Mouse (Mus musculus) splenic B cell, adult 2 months (primary cell): ENCODE measurements around the gene Scgb2a2.
"Not testable (repeated sequence)": the region's sequence is repeated elsewhere in the genome, so short reads cannot be mapped to it uniquely, and the experiment has no call there.

Experiments used
- DNase-seq: peaks from one replicate; pipeline ENCODE4 v3.0.0-alpha.2; 2011; ENCODE audit warnings: low read depth, low spot score
- H3K27me3 ChIP-seq: 2 replicates; pipeline ENCODE4 v1.6.1; 2012; ENCODE audit warnings: mild to moderate bottlenecking, low read length, moderate library complexity, mixed read lengths; ENCODE audit not compliant: control insufficient read depth, poor library complexity, insufficient read depth, severe bottlenecking
- H3K36me3 ChIP-seq: 2 replicates; pipeline ENCODE4 v1.6.1; 2012; ENCODE audit warnings: mild to moderate bottlenecking, low read length, moderate library complexity, mixed read lengths; ENCODE audit not compliant: control insufficient read depth, poor library complexity, insufficient read depth, severe bottlenecking

The Scgb2a2 gene

DNA sequence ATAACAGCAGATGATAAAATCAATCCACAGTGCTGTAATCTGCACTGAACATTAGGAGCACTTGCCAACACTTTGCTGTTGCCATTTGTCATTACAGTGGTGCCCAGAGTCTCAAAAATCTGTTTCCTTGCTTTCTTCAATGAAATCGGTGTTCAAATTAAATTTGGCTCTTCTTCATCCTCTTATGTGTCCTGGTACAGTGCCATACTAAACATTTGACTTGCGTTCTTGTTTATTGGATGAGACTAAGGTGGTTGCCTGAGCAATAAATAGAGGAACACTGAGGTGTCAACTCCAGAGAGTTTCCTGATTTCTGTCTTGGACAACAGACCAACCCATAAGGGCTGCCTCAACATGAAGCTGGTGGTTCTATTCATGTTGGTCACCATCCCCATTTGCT, at the start of gene Scgb2a2:
Gene Scgb2a2, plus strand, starts transcription at position 301 of the 400 bp plus-strand sequence.
- Histone ChIP-seq H3K27me3 (no peaks in the 10 kb centered on the region), H3K36me3 (no peaks in the 10 kb centered on the region)
- DNase-seq = no peak

DNA sequence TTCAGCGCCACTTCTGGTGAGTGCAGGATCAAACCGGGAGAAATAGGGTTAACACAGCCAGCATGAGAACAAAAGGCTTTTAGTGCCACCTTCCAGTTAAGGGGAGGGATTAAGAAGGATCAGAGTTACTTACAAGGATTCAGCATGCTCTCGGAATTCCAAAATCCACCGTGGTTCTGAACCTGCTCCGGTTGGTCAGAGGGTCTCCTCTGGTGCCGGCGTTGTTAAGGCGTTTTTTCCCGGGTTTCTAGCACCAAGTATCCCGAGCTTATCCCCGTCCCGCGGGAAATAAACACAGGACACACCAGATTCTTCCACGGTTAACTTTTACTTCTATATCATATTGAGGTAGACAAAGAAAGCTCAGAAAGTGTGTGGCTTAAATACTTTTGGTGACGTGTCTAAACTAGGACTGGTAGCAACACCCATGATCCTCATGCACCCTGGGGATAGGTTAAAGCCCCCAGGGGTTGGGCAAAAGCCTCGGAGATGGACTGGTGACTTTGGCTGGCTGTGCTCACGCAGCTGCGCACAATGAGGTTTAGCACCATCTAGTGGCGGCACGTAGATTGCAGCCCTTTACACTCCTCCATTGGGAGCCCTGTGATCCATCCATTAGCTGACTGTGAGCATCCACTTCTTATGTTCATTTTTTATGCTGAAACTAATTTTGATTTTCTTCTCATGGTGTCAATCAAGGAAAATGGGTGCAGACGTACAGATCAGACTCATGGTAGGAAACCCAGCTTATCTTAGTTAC, 10.6 kb upstream of the Scgb2a2 start:
- not testable (repeated sequence) for H3K36me3 ChIP-seq, DNase-seq, H3K27me3 ChIP-seq

DNA sequence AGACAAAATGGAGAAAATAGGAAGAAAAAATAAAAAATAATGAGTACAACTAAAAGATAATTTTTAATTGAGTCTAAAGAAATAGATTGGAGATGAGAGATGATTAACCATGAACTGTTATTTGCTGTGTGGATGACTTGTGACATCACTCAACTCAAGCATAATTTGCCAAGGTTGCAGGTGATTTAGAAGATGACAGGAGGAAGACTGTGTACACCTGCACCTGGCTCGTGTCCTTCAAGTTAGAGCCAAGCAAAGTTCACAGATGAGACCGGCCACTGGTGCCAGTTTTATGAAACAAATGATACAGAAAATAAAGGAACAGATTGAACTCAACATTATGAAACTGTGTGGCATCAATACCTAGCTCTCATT, 10.0 kb upstream of the Scgb2a2 start:
- no peaks in the 10 kb centered on the region for H3K36me3 ChIP-seq
- H3K27me3 ChIP-seq = no peaks in the 10 kb centered on the region
- DNase-seq = no peak

DNA sequence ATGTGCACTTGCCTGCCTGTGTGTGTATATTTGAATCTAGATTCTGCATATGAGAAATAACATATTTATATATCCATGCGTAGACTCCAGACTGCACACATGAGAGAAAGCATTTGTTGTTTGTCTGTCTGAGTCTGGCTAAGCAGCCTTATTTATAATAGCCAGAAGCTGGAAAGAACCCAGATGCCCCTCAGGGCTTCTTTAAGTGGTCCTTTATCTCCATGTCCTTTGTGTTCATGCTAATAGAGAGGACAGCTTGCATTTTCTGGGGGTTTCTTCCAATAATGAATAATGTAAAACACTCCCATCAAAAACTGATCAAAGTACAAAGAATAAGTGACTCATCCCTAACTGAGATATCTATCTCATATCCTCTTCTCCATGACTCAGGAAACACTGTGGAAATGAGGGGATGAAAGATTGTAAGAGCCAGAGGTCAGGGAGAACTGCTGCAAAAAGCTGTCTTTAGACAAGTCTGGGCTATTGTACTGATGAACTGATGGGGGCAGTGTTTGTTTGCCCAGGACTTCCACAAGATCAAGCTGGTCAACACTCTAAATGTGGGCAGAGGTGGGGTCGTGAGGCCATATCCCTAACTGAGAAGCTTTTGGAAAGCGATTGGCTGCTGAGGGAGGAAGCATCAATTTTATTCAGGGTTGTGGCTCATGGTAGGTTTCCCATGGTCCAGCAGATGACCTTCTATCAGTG, 2.2 kb downstream of the Scgb2a2 start:
- H3K27me3 ChIP-seq, DNase-seq: not testable (repeated sequence)

DNA sequence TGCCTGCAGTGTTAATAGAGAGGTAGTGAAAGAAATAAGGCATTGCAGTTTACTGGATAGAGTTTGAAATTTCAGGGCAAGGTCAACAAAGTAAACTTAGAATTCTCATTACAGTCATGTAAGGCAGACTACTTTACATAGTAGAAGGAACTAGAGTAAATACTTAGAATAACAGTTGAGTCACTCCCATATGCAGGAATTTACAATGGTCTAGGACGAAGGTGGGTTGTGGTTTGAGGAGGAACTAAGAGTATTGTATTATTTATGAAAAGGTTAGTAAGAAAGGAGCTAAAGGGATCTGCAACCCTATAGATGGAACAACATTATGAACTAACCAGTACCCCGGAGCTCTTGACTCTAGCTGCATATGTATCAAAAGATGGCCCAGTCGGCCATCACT, 13.5 kb downstream of the Scgb2a2 start:
- not testable (repeated sequence) for H3K27me3 ChIP-seq, H3K36me3 ChIP-seq, DNase-seq

More for the DNA sequence above, 2.2 kb downstream of the Scgb2a2 start:
- H3K36me3 ChIP-seq = not testable (repeated sequence)

DNA sequence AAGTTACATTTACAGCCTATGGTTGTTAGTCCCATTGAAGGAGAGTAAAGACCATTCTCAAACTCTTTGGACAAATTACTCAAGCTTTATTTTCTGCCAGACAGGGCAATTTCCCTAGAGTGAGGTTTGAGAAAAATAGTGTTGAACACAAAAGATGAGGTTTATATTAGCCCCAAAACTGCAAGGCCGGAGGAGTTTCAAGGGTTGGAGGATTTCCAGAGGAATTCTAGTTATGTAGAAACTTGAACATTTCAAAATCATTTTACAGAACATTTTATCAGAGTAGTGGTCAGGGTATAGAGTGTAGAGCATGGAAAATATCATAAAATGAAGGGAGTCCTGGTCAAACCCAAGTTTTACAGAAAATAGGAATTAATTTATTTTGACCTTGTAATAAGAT, 17.5 kb downstream of the Scgb2a2 start:
- H3K36me3 ChIP-seq = no peaks in the 10 kb centered on the region
- DNase-seq = no peak

DNA sequence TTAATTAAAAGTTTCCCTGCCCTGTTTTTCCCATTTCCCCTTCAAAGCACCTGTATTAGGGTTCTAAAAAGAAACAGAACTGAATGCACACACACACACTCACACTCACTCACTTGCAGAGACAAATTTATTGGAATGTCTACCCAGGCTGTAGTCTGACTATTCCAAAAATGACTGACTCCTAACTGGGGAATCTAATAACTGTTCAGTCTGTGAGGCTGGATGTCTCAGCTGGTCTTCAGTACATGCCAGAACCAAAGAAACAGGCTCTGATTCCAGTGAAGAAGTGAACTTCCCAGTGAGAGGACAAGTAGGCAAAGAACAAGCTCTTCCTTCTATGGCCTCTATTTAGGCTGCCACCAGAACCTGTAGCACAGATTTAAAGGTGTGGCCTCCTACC, 18.1 kb downstream of the Scgb2a2 start:
- no peaks in the 10 kb centered on the region for H3K27me3 ChIP-seq
- H3K36me3 ChIP-seq = no peaks in the 10 kb centered on the region
- no peak for DNase-seq

More for the DNA sequence above, 17.5 kb downstream of the Scgb2a2 start:
- H3K27me3 ChIP-seq = no peaks in the 10 kb centered on the region

DNA sequence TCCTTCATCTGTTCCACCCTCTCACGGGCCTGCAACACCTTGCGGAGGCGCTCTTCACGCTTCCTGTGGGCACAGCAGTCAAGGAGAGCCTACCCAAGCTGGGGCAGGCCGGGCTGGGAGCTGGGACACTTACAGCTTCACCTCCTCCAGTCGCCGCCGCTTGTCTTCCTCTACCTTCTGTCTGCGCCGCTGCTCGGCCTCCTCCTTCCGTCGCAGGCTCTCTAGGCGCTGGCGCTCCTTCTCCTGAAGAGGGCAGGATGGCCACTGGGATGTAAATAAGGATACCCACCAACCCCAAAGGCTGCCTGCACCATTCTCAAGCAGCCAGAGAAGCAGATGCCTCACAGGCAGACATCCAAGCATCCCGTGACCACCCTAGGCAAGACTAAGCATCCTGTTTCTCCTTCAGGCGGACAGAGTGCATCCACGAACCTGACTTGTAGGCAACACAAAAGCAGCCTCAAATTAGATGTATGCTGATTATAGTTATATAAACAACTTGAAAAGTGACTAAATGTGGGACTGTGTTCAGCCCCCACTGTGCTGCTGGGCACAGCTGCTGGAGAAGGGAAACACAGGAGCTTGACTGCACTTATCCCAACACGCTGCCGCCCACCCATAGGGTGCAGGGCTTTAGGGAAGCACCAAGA, 30.9 kb downstream of the Scgb2a2 start:
- peaks cover 8% of the 10 kb centered on the region for H3K36me3 ChIP-seq
- no peak for DNase-seq
- no peaks in the 10 kb centered on the region for H3K27me3 ChIP-seq

DNA sequence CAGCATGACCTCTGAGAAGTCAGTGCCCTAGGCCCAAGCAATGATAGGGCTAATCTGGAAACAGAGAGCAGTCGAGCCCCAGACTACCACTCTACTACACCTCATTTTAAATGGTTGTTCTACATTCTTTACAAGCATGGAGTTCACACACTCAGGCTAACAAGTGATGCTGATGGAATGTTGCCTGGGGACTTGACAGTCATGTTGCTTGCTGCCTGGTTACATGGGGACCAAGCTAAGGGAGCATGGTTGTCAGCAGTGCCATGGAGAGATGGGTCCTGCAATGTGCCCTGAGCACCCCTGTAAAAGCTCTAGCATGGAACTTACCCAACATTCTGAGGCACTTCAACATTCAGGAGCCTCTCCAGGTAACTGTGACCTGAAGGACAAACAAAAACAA, 39.0 kb downstream of the Scgb2a2 start:
- no peaks in the 10 kb centered on the region; the same call in none of the 2 replicates for H3K36me3 ChIP-seq
- no peak for DNase-seq
- H3K27me3 ChIP-seq = no peaks in the 10 kb centered on the region

DNA sequence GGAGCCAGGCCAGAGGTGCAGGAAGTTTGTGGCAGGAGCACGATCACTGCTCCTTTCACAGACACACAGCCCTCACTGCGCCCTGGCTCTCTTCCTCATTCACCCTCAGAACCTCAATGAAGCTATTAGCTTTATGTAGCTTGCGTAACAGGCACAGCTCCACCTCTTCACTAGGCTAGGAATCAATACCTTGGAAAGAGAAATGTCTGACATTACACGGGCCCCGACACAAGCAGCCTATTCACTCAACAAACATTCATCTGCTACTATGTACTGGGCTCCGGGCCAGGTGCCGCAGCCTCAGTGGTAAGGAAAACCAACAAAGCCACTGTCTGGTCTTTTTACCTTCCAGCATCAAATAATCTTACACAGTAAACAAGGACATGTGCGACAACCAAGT, 39.4 kb downstream of the Scgb2a2 start:
- no peaks in the 10 kb centered on the region; the same call in none of the 2 replicates for H3K36me3 ChIP-seq
- H3K27me3 ChIP-seq = no peaks in the 10 kb centered on the region
- no peak for DNase-seq

DNA sequence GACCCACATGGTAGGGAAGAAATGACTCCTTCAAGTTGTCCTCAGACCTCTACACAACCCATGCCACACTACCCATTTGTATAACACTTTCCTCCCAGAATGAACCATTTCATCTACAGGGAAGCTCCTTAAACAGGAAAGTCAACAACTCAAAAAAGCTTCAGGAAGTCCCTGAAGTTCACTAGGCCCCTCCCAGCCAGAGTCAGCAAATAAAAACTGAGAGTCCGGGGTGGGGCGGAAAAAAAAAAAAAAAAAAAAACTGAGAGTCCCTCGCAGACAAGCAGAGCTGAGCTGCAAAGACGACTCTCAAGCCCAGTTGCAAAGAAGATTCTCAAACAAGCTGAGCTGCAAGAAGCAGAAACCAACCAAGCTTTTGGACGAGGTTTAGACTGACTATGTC, 48.7 kb downstream of the Scgb2a2 start:
- Histone ChIP-seq H3K27me3 (no peaks in the 10 kb centered on the region), H3K36me3 (peaks cover 8% of the 10 kb centered on the region; the same call in 1 of the 2 replicates)
- no peak for DNase-seq

DNA sequence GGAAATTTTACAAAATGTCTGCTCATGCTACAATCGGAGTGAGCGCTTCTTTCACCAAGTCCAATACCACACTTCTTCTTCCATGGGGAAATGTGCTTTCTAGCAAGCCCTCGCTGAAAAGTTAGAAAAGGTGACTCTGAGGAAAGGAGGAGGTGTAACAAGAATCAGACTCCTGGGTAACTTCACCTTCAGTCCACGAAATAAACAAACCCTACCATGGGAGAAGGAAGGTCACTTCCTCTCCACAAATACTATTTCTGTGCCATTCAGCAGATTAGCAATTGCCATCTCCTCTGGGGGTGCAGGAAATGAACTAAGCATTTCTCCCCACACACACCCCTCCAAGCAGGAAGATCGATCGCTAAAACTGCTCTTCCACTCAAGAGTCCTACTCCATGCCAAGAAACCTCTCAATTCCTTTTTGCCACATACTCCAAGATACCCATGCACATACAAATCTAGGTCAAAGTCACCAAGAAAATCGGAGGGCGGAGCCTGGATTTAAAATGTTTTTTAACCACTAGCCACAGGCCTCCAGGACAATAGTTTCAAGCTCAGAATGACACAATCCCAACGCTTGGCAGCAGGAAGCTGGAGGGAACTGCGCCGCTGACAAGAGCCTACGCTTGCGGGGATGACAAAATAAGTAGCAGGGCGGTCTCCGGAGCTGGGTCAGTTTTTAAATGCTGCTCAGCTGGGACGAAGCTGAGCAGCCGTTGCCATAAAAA, 51.1 kb downstream of the Scgb2a2 start:
- DNase-seq = no peak
- peaks cover 6% of the 10 kb centered on the region; the same call in 1 of the 2 replicates for H3K36me3 ChIP-seq
- no peaks in the 10 kb centered on the region for H3K27me3 ChIP-seq

DNA sequence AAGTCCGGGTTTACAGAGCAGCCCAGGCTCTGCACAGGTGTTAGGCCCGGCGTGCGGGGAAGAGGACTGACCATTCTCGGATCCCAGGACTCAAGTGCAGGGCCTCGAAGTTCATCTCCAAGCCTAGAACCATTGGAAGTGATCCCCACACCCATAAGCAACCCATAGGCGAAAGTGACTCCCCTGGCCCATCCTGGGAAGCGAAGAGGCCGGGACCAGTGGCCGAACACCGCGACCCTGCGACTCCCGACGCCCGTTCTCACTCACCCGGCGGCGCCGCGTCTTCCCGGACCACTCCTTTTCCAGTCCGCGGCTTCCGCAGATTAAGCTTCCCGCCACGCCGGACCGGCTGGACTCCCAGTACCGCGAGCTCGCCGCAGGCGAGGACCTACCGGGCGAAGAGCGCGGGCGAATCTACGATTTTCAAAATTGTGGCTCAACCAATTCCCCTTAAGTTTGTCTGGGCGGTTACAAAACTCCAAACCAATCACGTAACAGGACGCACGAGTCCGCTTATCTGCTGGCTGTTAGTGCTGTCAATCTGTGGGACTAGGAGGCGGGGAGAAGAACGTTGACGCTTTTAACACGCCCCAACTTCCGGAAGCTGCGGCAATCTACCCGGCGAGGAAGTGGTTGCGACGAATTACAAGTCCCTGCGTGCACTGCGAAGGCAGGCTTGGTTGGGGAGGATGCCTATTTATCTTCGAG, 51.9 kb downstream of the Scgb2a2 start, which contains the start of gene Incenp:
Gene Incenp, minus strand, starts transcription at position 480 of the 708 bp plus-strand sequence.
- DNase-seq = peak; percentile 98
- peaks cover under 1% of the 10 kb centered on the region; the same call in 1 of the 2 replicates for H3K36me3 ChIP-seq
- no peaks in the 10 kb centered on the region for H3K27me3 ChIP-seq

DNA sequence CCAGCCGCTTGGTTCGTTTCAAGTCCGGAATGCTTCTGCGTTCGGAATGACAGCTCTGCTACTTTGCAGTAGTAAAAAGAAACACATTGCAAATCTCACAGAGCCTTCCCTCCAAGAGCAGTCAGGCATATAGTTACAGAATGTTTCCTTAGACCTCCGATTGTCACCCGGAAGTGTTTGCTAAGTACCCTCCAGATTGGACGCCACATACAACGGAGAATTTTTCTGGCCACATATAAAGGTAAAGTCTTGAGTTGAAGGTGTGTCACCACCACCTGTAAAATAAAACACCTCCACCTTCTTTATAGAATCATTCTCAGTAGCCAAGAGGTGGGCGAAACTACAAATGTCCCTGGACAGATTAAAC, 52.4 kb downstream of the Scgb2a2 start:
- no peaks in the 10 kb centered on the region for H3K36me3 ChIP-seq
- DNase-seq = no peak
- no peaks in the 10 kb centered on the region for H3K27me3 ChIP-seq
